Mouse (Mus musculus) G1E (cell line): ENCODE measurements around the gene Rpl39.

Experiments
- CTCF ChIP-seq: IDR thresholded peaks from 2 replicates; pipeline ENCODE4 v1.5.1; 2012; ENCODE audit warnings: low read depth, low read length, inconsistent platforms, mixed read lengths
- TAL1 ChIP-seq: conservative IDR thresholded peaks from 2 replicates; pipeline ENCODE4 v1.6.1; 2012; ENCODE audit warnings: low read depth, low read length, inconsistent platforms, mixed read lengths

DNA sequence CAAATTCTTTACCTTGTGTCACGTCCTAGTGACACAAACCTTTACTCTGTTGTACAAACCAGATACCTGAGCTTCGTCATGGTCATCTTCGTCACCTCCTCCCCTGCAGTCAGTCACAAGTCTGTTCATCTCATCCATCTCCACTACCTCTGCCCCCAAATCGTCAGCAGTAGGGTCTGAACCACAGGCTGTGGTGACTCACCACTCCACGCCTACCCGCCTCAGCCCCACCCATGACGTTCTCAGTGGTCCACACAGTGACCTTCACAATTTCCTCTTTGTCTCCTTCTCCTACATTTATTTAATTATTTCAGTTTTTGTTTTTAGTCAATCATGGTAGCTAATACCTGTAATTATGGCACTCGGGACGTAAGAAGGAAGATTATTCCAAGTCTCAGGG is 21.3 kb downstream of the Rpl39 start:
- TF ChIP-seq CTCF: no peak
- TF ChIP-seq TAL1: no peak
